Mouse (Mus musculus): ENCODE results near the gene Vmn2r45. TPM values are rescaled to one million over a fixed set of nuclear protein-coding genes. Genes with fewer than 3 reads are reported as not detected.
"Not testable (repeated sequence)": the region's sequence is repeated elsewhere in the genome, so short reads cannot be mapped to it uniquely, and the experiment has no call there.

Gene Vmn2r45
- not detected in 2 replicates for polyA plus RNA-seq (2015; fragmentation: Nextera tagmentation; extraction: Ambion mirVana)

GRCm38 (mm10) chr7:8488975-8489374 is at the start of gene Vmn2r45:
Gene Vmn2r45, minus strand, starts transcription at chr7:8489075.
- H3K27ac ChIP-seq; H3K27me3 ChIP-seq; H3K9me3 ChIP-seq; H3K4me1 ChIP-seq; H3K36me3 ChIP-seq; H3K4me3 ChIP-seq; H3K9ac ChIP-seq; ATAC-seq (ENCODE audit: low FRiP score, low read depth); H3K4me2 ChIP-seq (replicated peaks): not testable (repeated sequence)
- WGBS: 47% methylated on average over 2 of the region's 2 CpGs

Other genes starting within 250 kb of the Vmn2r45 start
- not detected in 2 replicates for gene Vmn2r43, start 228.5 kb downstream of the Vmn2r45 start, polyA plus RNA-seq (2015; fragmentation: Nextera tagmentation; extraction: Ambion mirVana)
- not detected in 2 replicates for gene Vmn2r44, start 105.7 kb downstream of the Vmn2r45 start, polyA plus RNA-seq (2015; fragmentation: Nextera tagmentation; extraction: Ambion mirVana)